Mouse (Mus musculus) heart, embryonic 12.5 days (tissue): ENCODE measurements around the gene Ccdc40. TPM values are rescaled to one million over a fixed set of nuclear protein-coding genes. Genes with fewer than 3 reads are reported as not detected.

Experiments
- ATAC-seq: fragments of 200-750 bp; cut with Nextera tagmentation; 2 replicates; pipeline ENCODE4 v1.8.0; 2017; ENCODE audit warnings: moderate TSS enrichment, moderate library complexity; ENCODE audit not compliant: insufficient number of reproducible peaks, low FRiP score
- H3K27ac ChIP-seq: fragments of 300-500 bp; sonication (generic); 2 replicates; pipeline ENCODE4 v1.5.1; 2016; ENCODE audit warnings: mild to moderate bottlenecking, moderate library complexity; ENCODE audit not compliant: poor library complexity, severe bottlenecking
- H3K27me3 ChIP-seq: fragments of 300-500 bp; sonication (generic); replicated peaks from 2 replicates; pipeline ENCODE4 v1.6.1; 2016; ENCODE audit warnings: mild to moderate bottlenecking, moderate library complexity
- H3K36me3 ChIP-seq: fragments of 300-500 bp; sonication (generic); 2 replicates; pipeline ENCODE4 v1.6.1; 2016; ENCODE audit warnings: mild to moderate bottlenecking, moderate library complexity
- H3K4me1 ChIP-seq: fragments of 300-500 bp; sonication (generic); replicated peaks from 2 replicates; pipeline ENCODE4 v1.6.1; 2016; ENCODE audit warnings: mild to moderate bottlenecking
- H3K4me2 ChIP-seq: fragments of 300-500 bp; sonication (generic); 2 replicates; pipeline ENCODE4 v1.6.1; 2016; ENCODE audit warnings: mild to moderate bottlenecking, moderate library complexity
- H3K4me3 ChIP-seq: fragments of 300-500 bp; sonication (generic); 2 replicates; pipeline ENCODE4 v1.5.1; 2016; ENCODE audit warnings: mild to moderate bottlenecking
- H3K9ac ChIP-seq: fragments of 300-500 bp; sonication (generic); 2 replicates; pipeline ENCODE4 v1.6.1; 2016; ENCODE audit warnings: mild to moderate bottlenecking, moderate library complexity
- H3K9me3 ChIP-seq: fragments of 300-500 bp; sonication (generic); replicated peaks from 2 replicates; pipeline ENCODE4 v1.6.1; 2016; ENCODE audit warnings: mild to moderate bottlenecking, moderate library complexity
- WGBS: fragments of 180-500 bp; shearing (Covaris S2); methylation state at CpG from one replicate; pipeline ENCODE4 v1.1.7; 2016; 5-methylcytosine and 5-hydroxymethylcytosine counted together
- polyA plus RNA-seq: library from polyadenylated mRNA; unstranded; fragments of >200 nt; fragmentation: Nextera tagmentation; extraction: Ambion mirVana; gene quantifications from 2 replicates; pipeline ENCODE4 v1.2.1, GENCODE M21; 2016

Gene Ccdc40
- 3.1 and 3.7 TPM in 2 replicates for polyA plus RNA-seq

DNA sequence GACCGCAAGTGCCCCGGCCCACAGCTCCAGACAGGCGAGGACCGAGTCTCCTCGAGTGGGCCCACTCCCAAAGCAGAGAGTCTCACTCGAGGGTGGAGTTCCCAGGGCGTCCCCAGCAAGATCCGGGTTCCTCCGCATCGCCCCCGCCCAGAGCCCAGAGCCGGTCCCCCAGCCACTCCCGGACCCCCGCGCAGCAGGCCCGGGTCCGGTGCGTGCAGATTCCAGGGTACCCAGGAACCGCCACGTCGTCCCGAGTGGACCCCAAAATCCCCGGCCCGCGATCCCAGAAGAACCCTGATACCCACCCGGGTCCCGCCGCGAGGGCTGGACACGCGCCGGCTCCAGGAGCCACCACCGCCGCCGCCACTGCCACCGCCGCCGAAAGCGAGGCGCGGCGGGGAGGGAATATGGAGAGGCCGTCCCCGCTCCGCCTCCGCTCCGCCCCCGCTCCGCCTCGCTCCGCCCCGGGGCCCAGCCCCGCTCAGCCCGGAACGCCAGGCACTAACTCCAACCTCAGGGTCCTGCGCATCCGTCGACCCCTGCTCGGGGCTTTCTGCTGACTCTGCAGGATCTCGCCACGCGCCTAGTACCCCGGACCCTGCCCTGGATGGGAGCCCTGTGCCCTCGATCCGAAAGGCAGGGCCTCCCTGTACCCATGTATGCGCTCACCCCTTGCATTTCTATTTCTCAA is at the start of gene Ccdc40, which contains the start of gene Tbc1d16:
Ccdc40 (plus strand) TSS at position 482 of the 691 bp plus-strand sequence.
Tbc1d16 (minus strand) TSS at position 409 of the 691 bp plus-strand sequence.
- peak within 1 kb of the TSS; percentile 22; the same call in 1 of the 2 replicates for H3K27ac ChIP-seq
- peaks cover 23% of the 10 kb centered on the region for H3K4me1 ChIP-seq
- WGBS, result under 1% methylated on average over 66 of the region's 66 CpGs
- no peaks in the 10 kb centered on the region for H3K36me3 ChIP-seq
- ATAC-seq, result peak; percentile 87
- peak within 1 kb of the TSS; percentile 80 for H3K4me3 ChIP-seq
- H3K27me3 ChIP-seq, result no peaks in the 10 kb centered on the region
- H3K9ac ChIP-seq, result peak within 1 kb of the TSS; percentile 89
- H3K4me2 ChIP-seq, result peak within 1 kb of the TSS; percentile 97
- no peaks in the 10 kb centered on the region for H3K9me3 ChIP-seq

DNA sequence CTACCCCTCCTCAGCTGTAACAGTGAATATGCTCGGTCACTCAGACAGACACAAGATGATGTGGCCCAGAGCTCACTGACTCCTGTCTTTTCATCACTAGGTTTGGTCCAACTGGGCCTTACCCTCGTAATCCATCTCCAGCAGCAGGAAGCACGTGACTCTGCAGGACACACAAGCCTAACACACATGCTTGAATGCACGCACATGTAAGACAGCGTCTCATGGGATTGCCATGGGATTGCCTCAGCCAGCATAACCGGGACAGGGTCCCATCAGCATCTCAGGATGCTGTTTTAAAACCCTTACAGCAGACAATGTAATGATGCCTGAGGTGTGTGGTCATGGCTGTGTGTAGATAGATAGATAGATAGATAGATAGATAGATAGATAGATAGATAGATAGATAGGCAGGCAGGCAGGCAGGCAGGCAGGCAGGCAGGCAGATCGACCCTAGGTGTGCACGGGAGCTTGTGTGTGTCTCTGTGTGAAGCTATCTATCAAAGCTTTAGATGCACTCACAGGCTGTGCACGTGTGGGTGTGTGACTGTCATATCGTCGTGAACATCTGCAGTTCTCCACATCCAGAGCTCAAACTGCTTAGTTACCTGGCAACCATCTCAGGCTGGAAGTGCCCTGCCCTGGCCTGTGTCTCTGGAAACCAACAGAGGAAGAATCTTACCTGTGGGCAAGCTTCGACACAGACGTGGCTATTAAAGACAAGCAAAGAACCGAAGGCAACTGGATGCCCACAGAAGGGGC is 47.4 kb upstream of the Ccdc40 start:
- Histone ChIP-seq H3K9me3 (no peaks in the 10 kb centered on the region), H3K4me3 (no peak overlapping the region), H3K4me2 (no peak overlapping the region), H3K9ac (no peak overlapping the region), H3K36me3 (0 out of 2 replicates have a peak, but pooled peaks cover 4% of the 10 kb centered on the region), H3K27me3 (no peaks in the 10 kb centered on the region), H3K4me1 (peaks cover 18% of the 10 kb centered on the region), H3K27ac (no peak overlapping the region)
- ATAC-seq, result no peak
- WGBS, result 83% methylated on average over 14 of the region's 14 CpGs

DNA sequence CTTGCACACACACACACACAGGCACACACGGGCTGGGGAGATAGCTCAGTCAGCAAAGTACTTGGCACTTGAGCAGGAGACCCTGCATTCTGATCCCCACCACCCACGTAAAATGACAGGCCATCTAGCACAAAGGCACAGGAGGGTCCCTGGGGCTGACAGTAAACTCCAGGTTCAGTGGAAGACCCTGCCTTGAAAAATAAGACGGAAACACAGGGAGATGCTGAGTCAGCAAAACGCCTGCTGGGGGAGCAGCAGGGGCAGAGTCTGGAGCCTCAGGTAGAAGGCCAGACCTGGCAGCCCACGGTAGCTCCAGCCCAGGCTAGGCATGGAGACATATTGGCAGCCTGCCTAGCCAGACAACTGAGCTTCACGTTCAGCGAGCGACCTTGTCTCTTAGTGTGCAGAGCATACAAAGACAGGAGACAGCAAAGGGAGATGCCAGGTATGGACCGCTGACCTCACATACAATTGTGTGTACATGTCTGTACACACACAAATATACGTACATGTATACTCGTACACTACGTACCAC is 46.4 kb upstream of the Ccdc40 start:
- no peaks in the 10 kb centered on the region for H3K9me3 ChIP-seq
- no peak overlapping the region for H3K9ac ChIP-seq
- H3K4me3 ChIP-seq, result no peak overlapping the region
- H3K4me1 ChIP-seq, result peaks cover 20% of the 10 kb centered on the region
- no peaks in the 10 kb centered on the region for H3K27me3 ChIP-seq
- no peak for ATAC-seq
- 78% methylated on average over 12 of the region's 12 CpGs for WGBS
- no peak overlapping the region for H3K27ac ChIP-seq
- H3K36me3 ChIP-seq, result 0 out of 2 replicates have a peak, but pooled peaks cover 4% of the 10 kb centered on the region
- H3K4me2 ChIP-seq, result no peak overlapping the region

DNA sequence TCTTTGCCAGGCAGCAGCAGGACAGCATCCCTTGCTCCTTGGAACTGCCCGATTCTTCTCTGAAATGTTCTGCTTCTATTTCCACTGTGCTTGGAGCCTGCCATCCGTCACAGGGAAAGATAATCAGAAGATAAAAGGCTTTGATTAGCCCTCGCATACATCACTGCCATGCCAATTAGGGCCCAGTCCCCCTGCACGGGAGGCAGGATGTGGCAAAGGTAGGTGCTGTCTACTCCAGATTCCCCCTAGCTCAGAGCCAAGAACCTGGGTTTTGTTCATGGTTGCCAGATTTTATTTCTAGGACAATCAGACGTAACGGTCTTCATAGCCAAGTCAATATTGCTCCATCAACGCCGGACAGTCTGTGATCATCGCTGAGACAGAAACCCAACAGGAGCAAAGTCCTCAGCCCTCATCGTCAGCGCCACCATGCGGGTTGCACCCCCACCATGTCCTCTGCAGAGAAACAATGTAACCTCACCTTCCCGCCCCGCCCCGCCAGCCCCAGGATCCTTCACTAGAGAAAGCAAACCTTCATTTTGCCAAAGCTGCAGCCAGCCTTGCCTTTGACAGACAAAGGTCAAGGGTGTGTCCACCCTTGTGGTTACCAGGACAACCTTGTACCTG is 44.6 kb upstream of the Ccdc40 start:
- Histone ChIP-seq H3K27me3 (no peaks in the 10 kb centered on the region), H3K4me2 (no peak overlapping the region), H3K4me3 (no peak overlapping the region), H3K4me1 (peaks cover 39% of the 10 kb centered on the region), H3K27ac (no peak overlapping the region), H3K9me3 (no peaks in the 10 kb centered on the region), H3K9ac (no peak overlapping the region), H3K36me3 (0 out of 2 replicates have a peak, but pooled peaks cover 4% of the 10 kb centered on the region)
- no peak for ATAC-seq
- 67% methylated on average over 15 of the region's 15 CpGs for WGBS

DNA sequence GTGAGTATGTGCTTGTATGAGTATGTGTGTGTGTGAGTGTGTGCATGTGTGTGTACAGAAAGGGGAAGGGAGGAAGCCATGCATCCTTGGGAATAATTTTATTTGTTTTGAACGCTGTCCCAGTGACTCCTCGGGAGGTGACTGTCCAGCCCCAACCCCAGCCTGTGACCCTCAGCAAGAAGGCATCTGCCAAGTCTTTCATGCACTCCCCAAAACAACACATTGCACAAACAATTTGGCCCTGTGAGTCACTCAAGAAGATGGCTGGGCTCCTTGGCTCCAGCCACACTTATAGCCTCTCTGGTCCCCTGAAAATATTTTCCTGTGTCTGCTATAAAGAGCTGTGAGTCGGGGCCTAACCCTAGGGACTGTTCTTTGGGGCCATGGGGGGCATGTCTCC is 42.0 kb upstream of the Ccdc40 start:
- H3K9me3 ChIP-seq, result no peaks in the 10 kb centered on the region
- WGBS, result 75% methylated on average over 3 of the region's 3 CpGs
- peaks cover 43% of the 10 kb centered on the region for H3K4me1 ChIP-seq
- no peak overlapping the region for H3K4me3 ChIP-seq
- H3K36me3 ChIP-seq, result no peaks in the 10 kb centered on the region
- 0 out of 2 replicates have a peak, but pooled peaks cover 2% of the 10 kb centered on the region for H3K27me3 ChIP-seq
- H3K27ac ChIP-seq, result no peak overlapping the region
- ATAC-seq, result no peak
- no peak overlapping the region for H3K4me2 ChIP-seq
- H3K9ac ChIP-seq, result no peak overlapping the region

DNA sequence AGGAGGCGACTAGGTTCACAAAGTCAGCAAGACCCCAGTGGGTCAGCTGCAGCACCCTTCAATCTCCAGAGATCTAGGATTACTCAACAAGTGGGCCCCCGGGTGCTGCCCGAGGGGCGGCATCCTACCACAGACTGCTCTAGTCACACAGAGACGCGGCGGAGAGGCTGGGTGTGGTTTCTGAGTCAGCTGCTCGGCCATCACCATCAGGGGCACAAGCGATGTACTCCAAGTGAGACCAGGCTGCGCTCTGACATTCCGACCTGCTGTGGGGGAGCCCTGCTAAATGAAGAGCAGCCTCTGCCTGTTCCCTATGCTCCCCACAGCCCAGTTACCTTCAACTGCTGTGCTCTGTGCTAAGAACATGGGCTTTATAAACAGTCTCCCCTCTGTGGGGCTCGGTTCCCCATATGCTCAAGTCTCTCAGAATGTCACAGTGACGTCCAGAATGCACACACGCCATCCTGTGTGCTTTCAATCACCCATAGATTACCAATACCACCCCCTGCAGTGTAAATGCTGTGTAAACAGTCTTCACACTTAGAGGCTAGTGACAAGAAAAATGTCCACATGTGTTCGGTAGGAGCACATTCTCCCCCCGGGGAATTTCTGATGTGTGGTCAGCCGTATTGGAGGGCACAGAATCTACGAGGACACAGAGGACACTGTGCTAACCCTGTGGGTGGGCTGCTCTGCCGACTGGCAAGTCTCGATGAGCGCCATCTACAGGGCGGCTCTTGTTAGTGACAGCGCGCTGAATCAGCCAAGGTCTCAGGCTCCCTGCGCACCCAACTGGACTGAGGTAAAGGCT is 41.2 kb upstream of the Ccdc40 start:
- peak overlapping the region; percentile 21; the same call in 1 of the 2 replicates for H3K9ac ChIP-seq
- no peak overlapping the region for H3K4me2 ChIP-seq
- 0 out of 2 replicates have a peak, but pooled peaks cover 4% of the 10 kb centered on the region for H3K27me3 ChIP-seq
- no peak for ATAC-seq
- no peak overlapping the region for H3K27ac ChIP-seq
- H3K4me3 ChIP-seq, result no peak overlapping the region
- no peaks in the 10 kb centered on the region for H3K36me3 ChIP-seq
- 44% methylated on average over 25 of the region's 25 CpGs for whole genome bisulfite sequencing
- no peaks in the 10 kb centered on the region for H3K9me3 ChIP-seq
- peaks cover 43% of the 10 kb centered on the region for H3K4me1 ChIP-seq

DNA sequence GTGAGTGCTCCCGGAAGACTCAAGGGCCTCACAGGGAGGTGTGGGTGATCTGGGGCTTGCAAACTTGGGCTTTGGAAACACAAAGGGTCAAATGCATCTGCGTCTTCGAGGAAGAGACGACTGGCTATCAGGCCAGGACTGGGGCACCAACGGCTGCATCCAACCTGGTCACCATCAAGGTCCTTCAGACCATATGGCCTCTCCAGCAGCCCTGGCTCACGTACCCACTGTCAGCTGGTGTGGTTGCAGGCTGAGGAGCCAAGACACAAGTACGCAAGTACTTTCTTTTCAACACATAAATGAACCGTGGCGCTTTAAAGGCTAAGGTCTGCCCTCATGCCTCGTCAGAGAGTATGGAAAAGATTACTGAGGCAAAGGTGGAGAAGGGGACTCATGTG is 40.6 kb upstream of the Ccdc40 start:
- Histone ChIP-seq H3K27ac (no peak overlapping the region), H3K36me3 (no peaks in the 10 kb centered on the region), H3K4me2 (no peak overlapping the region), H3K4me1 (peaks cover 39% of the 10 kb centered on the region), H3K27me3 (0 out of 2 replicates have a peak, but pooled peaks cover 6% of the 10 kb centered on the region), H3K9me3 (no peaks in the 10 kb centered on the region), H3K4me3 (no peak overlapping the region), H3K9ac (no peak overlapping the region)
- no peak for ATAC-seq
- WGBS, result 61% methylated on average over 10 of the region's 10 CpGs

DNA sequence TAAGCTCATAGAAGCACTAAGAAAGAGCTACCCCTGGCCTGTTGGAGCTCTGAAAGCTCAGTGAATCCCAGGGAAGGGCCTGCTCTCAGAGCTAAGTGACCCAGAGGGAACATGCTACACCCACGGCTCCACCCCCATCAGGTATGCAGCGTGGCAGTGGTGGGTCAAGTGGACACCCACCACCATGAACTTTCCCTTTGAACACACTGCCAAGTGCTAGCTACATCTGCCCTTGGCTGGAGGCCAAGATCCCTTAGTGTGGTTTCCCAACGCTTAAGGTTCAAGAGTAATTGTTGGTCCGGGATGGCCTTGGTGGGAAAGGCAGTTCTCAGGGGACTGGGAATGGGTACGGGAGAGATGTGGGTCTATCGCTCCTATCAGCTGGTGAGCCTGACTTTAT is 40.0 kb upstream of the Ccdc40 start:
- Histone ChIP-seq H3K9me3 (no peaks in the 10 kb centered on the region), H3K9ac (peak overlapping the region; percentile 41; the same call in 1 of the 2 replicates), H3K36me3 (no peaks in the 10 kb centered on the region), H3K4me2 (no peak overlapping the region), H3K4me1 (peaks cover 33% of the 10 kb centered on the region), H3K27me3 (0 out of 2 replicates have a peak, but pooled peaks cover 6% of the 10 kb centered on the region), H3K27ac (no peak overlapping the region), H3K4me3 (no peak overlapping the region)
- WGBS, result 33% methylated on average over 6 of the region's 6 CpGs
- ATAC-seq, result no peak

DNA sequence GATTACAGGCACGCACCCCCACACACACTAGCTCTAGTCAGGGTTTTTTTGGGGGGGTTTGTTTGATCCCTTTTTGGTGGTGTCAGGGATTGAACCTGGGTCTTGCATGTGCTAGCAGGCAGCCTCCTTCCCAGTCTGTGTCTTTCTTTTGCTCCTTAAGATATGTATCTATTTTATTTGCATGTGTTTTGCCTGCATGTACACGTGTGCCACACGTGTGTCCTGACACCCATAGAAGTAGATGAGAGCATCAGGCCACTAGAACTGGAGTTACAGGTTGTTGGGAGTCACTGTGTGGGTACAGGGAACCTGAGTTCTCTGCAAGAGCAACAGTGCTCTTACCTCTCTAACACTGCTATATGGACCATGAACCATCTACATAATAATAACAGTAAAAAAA is 39.1 kb upstream of the Ccdc40 start:
- H3K36me3 ChIP-seq, result no peaks in the 10 kb centered on the region
- H3K4me1 ChIP-seq, result peaks cover 25% of the 10 kb centered on the region
- H3K27ac ChIP-seq, result no peak overlapping the region
- WGBS, result 95% methylated on average over 3 of the region's 3 CpGs
- no peak overlapping the region for H3K9ac ChIP-seq
- no peak overlapping the region for H3K4me3 ChIP-seq
- H3K27me3 ChIP-seq, result 0 out of 2 replicates have a peak, but pooled peaks cover 6% of the 10 kb centered on the region
- H3K4me2 ChIP-seq, result no peak overlapping the region
- H3K9me3 ChIP-seq, result no peaks in the 10 kb centered on the region
- ATAC-seq, result no peak

DNA sequence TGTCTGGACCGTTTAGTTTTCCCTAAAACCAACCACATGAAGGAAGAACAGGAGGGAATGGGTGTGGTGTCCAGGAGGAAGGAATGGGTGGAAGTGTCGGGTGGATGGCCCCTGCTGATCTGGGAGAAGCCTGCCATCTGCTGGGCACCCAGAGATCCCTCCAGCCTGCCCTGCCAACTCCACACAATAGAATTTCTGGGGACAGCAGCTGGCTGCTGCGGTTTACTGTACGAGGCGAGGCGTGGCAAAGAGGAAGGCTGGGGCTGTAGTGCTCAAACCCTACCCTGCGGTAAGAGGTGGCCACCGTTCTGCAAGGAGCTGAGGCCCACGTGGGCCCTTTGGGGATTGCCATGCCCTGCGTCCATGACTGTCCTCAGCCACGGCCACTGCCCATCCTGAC is 37.9 kb upstream of the Ccdc40 start:
- Histone ChIP-seq H3K27ac (no peak overlapping the region), H3K4me2 (no peak overlapping the region), H3K4me1 (peaks cover 25% of the 10 kb centered on the region), H3K27me3 (0 out of 2 replicates have a peak, but pooled peaks cover 6% of the 10 kb centered on the region), H3K36me3 (no peaks in the 10 kb centered on the region), H3K9ac (no peak overlapping the region), H3K9me3 (no peaks in the 10 kb centered on the region), H3K4me3 (no peak overlapping the region)
- 22% methylated on average over 11 of the region's 11 CpGs for WGBS
- ATAC-seq, result peak; percentile 73
